Mouse (Mus musculus) erythroblast, embryonic 14.5 days (primary cell): ENCODE data around the gene Spaca5.

Experiments used
- GATA1 ChIP-seq: IDR thresholded peaks from 2 replicates; pipeline ENCODE4 v1.6.1; 2012; ENCODE audit warnings: low read length, inconsistent platforms, mixed read lengths
- TAL1 ChIP-seq: IDR thresholded peaks from 3 replicates; pipeline ENCODE4 v1.6.1; 2012; ENCODE audit warnings: low read length, inconsistent platforms, mixed read lengths

GRCm38 (mm10) chrX:21062544-21062890 lies 5.7 kb upstream of the Spaca5 start:
- TF ChIP-seq TAL1 = no peak
- no peak for TF ChIP-seq GATA1
